Mouse (Mus musculus) embryonic facial prominence, embryonic 12.5 days (tissue): ENCODE data around the gene Wbp2nl. TPM values are rescaled to one million over a fixed set of nuclear protein-coding genes. Genes with fewer than 3 reads are reported as not detected.

Experiments
- ATAC-seq: fragments of 200-750 bp; cut with Nextera tagmentation; 2 replicates; pipeline ENCODE4 v1.8.0; 2017; ENCODE audit not compliant: insufficient number of reproducible peaks, insufficient read depth, low FRiP score, low TSS enrichment
- H3K27ac ChIP-seq: fragments of 300-500 bp; sonication (generic); 2 replicates; pipeline ENCODE4 v1.5.1; 2016; ENCODE audit warnings: mild to moderate bottlenecking
- H3K27me3 ChIP-seq: fragments of 300-500 bp; sonication (generic); 2 replicates; pipeline ENCODE4 v1.6.1; 2016; ENCODE audit warnings: mild to moderate bottlenecking, moderate library complexity
- H3K36me3 ChIP-seq: fragments of 300-500 bp; sonication (generic); 2 replicates; pipeline ENCODE4 v1.6.1; 2016; ENCODE audit warnings: mild to moderate bottlenecking
- H3K4me1 ChIP-seq: fragments of 300-500 bp; sonication (generic); 2 replicates; pipeline ENCODE4 v1.6.1; 2016
- H3K4me2 ChIP-seq: fragments of 300-500 bp; sonication (generic); replicated peaks from 2 replicates; pipeline ENCODE4 v1.6.1; 2016; ENCODE audit warnings: mild to moderate bottlenecking, moderate library complexity
- H3K4me3 ChIP-seq: fragments of 300-500 bp; sonication (generic); 2 replicates; pipeline ENCODE4 v1.5.1; 2016; ENCODE audit warnings: mild to moderate bottlenecking
- H3K9ac ChIP-seq: fragments of 300-500 bp; sonication (generic); 2 replicates; pipeline ENCODE4 v1.6.1; 2016; ENCODE audit warnings: mild to moderate bottlenecking, moderate library complexity
- H3K9me3 ChIP-seq: fragments of 300-500 bp; sonication (generic); 2 replicates; pipeline ENCODE4 v1.6.1; 2016; ENCODE audit warnings: mild to moderate bottlenecking, moderate library complexity
- WGBS: fragments of 180-500 bp; shearing (Covaris S2); methylation state at CpG from one replicate; pipeline ENCODE4 v1.1.7; 2016; 5-methylcytosine and 5-hydroxymethylcytosine counted together
- polyA plus RNA-seq: library from polyadenylated mRNA; unstranded; fragments of >200 nt; fragmentation: Nextera tagmentation; extraction: Ambion mirVana; gene quantifications from 2 replicates; pipeline ENCODE4 v1.2.1, GENCODE M21; 2016

Wbp2nl gene
- polyA plus RNA-seq, 1 experiment from 2014 or later = 0.12 TPM

DNA sequence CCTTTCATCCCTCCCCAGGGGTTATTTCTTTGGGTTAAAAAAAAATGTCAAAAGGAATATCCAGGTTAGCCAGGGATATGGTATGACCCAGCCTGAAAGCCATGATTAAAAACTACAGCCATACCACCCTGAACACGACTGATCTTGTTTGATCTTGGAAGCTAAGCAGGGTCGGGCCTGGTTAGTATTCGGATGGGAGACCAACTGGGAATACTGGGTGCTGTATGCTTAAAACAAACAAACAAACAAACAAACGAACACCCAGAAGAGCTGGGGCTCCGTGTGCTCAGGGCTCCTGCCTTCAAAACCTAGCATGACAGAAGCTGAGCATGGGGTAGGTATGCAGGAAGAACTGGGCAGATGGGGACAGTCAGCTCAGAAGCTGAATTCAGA lies 43.8 kb downstream of the Wbp2nl start:
- Histone ChIP-seq H3K36me3 (no peaks in the 10 kb centered on the region), H3K4me3 (no peak overlapping the region), H3K27ac (0 out of 2 replicates have a peak overlapping the region, but pooled peaks have one; percentile 67), H3K9me3 (no peaks in the 10 kb centered on the region), H3K27me3 (no peaks in the 10 kb centered on the region), H3K9ac (no peak overlapping the region), H3K4me2 (no peak overlapping the region), H3K4me1 (peaks cover 33% of the 10 kb centered on the region)
- 72% methylated on average over 5 of the region's 5 CpGs for WGBS
- ATAC-seq = no peak

- H3K9me3 ChIP-seq = no peaks in the 10 kb centered on the region
- H3K27ac ChIP-seq = no peak overlapping the region
- no peaks in the 10 kb centered on the region for H3K27me3 ChIP-seq
- 89% methylated on average over 27 of the region's 27 CpGs for WGBS
- peaks cover 10% of the 10 kb centered on the region for H3K36me3 ChIP-seq
- no peak overlapping the region for H3K9ac ChIP-seq
- no peak for ATAC-seq
- no peak overlapping the region for H3K4me3 ChIP-seq
- H3K4me2 ChIP-seq = no peak overlapping the region
- peaks cover 29% of the 10 kb centered on the region for H3K4me1 ChIP-seq
These were observed 44.9 kb downstream of the Wbp2nl start for GRCm38 (mm10) chr15:82343368-82344287.

DNA sequence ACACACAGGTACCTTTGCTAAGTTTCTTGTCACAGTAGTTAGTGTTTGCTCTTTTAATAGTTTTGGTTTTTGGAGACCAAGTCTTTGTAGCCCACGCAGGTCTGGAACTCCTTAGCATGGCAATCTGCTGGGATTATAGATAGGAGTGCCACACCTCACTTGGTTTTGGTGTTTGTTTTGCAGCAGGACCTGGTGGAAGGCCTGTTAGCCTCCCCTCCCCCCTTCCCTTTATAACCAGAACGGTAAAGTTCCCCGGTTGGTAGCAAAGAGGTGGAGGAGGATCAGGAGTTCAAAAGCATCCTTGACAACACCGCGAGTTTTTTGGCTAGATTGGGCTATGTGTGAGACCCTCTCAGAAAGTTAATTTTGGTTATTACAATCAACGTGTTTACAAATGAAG lies 46.2 kb downstream of the Wbp2nl start:
- H3K27ac ChIP-seq = no peak overlapping the region
- H3K36me3 ChIP-seq = peaks cover 24% of the 10 kb centered on the region
- no peak for ATAC-seq
- no peak overlapping the region for H3K4me2 ChIP-seq
- peaks cover 29% of the 10 kb centered on the region for H3K4me1 ChIP-seq
- WGBS = 91% methylated on average over 6 of the region's 6 CpGs
- H3K9me3 ChIP-seq = no peaks in the 10 kb centered on the region
- no peak overlapping the region for H3K9ac ChIP-seq
- H3K4me3 ChIP-seq = no peak overlapping the region
- no peaks in the 10 kb centered on the region for H3K27me3 ChIP-seq

DNA sequence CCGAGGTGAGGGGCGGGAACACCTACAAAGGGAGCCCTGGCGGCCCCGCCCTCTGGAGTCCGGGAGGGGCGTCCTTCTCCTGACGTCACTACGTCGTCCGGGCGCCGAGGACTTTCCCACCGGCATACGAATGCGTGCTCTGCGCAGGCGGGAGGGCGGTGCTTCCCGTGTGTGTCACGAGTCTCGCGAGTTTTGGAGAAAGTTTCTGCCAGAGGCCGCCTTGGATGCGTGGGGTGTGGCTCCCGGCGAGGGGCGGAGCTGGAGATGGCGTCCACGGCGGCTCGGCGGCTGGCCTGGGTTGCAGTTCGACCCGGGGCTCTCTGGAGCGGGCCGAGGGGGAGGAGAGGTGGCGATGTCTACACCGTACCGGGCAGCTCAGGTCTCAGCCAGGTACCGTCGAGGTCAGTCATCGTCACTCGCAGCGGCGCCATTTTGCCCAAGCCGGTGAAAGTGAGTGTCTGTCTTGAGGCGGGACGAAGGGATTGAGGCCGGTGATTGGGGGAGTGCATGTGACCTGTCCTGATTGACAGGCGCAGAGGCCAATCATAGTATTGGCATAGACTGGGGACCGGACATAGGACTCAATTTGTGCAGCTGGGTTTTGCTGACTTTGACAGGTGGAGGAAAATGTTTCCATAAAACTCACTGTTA lies 47.2 kb downstream of the Wbp2nl start:
- WGBS = under 1% methylated on average over 51 of the region's 51 CpGs
- H3K27me3 ChIP-seq = no peaks in the 10 kb centered on the region
- peak; percentile 95 for ATAC-seq

DNA sequence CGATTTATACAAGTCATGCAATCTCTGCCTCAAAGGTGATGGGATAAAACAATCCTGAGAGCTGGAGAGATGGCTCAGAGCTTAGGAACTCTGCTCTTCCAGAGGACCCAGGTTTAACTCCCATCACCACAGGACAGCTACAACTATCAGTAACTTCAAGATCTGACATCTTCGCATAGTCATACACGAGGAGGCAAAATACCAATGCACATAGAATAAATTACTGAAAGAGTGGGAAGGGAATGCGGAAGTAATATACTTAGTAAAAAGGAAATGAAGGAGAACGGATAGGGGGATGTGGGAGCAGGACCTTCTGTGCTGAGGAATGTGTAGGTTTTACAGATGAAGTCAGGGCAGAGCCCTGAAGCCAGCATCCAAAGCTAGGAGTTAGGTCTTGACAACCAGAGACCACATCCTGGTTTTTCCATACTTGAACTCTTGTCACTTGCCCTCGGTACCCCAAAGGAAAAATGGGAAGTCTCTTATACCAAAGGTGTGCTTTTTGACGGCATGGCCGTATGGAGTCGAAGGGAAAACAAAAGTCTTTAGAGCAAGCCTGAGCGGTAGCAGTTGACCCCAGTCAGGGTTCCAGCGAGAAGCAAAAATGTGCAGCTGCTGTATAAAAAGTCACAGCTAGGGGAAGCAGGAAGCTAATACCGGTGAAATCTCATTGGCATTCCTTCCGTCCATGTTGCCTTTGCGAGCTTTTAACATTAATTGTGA lies 48.0 kb downstream of the Wbp2nl start:
- Histone ChIP-seq H3K27ac (peak overlapping the region; percentile 76; the same call in 1 of the 2 replicates), H3K4me2 (peak overlapping the region; percentile 89), H3K9ac (peak overlapping the region; percentile 63), H3K36me3 (peaks cover 36% of the 10 kb centered on the region), H3K9me3 (no peaks in the 10 kb centered on the region), H3K27me3 (no peaks in the 10 kb centered on the region), H3K4me3 (peak overlapping the region; percentile 60), H3K4me1 (peaks cover 16% of the 10 kb centered on the region)
- 62% methylated on average over 14 of the region's 14 CpGs for WGBS
- no peak for ATAC-seq

More for the DNA sequence above, 47.2 kb downstream of the Wbp2nl start:
- H3K4me2 ChIP-seq = peak overlapping the region; percentile 89
- peak overlapping the region; percentile 63 for H3K9ac ChIP-seq
- peak overlapping the region; percentile 60 for H3K4me3 ChIP-seq
- H3K9me3 ChIP-seq = no peaks in the 10 kb centered on the region
- peak overlapping the region; percentile 76; the same call in 1 of the 2 replicates for H3K27ac ChIP-seq
- peaks cover 21% of the 10 kb centered on the region for H3K4me1 ChIP-seq
- H3K36me3 ChIP-seq = peaks cover 33% of the 10 kb centered on the region

DNA sequence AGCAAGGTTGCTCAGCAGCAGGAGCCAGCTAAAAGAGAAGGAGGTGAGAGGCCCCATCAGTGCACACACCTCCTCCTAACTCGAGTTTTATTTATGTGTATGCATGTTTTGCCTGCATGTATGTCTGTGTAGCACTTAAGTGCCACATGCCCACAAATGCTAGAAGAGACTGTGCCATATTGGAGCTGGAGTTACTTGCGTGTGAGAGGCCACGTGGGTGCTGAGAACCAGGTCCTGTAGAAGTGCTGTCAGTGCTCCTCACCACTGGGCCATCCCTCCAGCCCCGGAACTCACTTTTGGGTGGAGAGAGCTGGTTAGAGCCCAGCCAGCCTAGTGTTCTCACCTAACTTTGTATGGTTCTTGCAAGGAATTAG lies 48.5 kb downstream of the Wbp2nl start:
- no peak for ATAC-seq
- peaks cover 36% of the 10 kb centered on the region for H3K36me3 ChIP-seq
- H3K9me3 ChIP-seq = no peaks in the 10 kb centered on the region
- H3K9ac ChIP-seq = peak overlapping the region; percentile 63
- no peaks in the 10 kb centered on the region for H3K27me3 ChIP-seq
- peaks cover 13% of the 10 kb centered on the region for H3K4me1 ChIP-seq
- H3K4me3 ChIP-seq = peak overlapping the region; percentile 60; the same call in 1 of the 2 replicates
- H3K4me2 ChIP-seq = peak overlapping the region; percentile 89
- 80% methylated on average over 4 of the region's 4 CpGs for WGBS
- H3K27ac ChIP-seq = no peak overlapping the region

DNA sequence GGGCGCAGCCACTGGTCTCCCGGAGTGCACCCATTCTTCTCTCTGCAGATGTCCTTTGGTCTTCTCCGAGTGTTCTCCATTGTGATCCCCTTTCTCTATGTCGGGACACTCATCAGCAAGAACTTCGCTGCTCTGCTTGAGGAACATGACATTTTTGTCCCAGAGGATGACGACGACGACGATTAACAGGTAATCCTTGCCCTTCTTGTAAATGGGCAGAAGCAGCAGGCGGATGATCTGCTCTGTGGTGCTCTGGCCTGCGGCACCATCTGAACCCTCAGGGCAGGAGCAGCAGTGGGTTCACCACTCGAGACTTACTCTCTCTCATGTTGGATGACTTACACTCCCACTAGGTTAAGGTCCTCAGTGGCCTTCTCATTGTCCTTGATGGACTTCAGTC lies 49.1 kb downstream of the Wbp2nl start:
- ATAC-seq = no peak
- no peaks in the 10 kb centered on the region for H3K27me3 ChIP-seq
- H3K4me1 ChIP-seq = peaks cover 15% of the 10 kb centered on the region
- peaks cover 36% of the 10 kb centered on the region for H3K36me3 ChIP-seq
- no peak overlapping the region for H3K27ac ChIP-seq
- no peak overlapping the region for H3K4me3 ChIP-seq
- H3K9ac ChIP-seq = no peak overlapping the region
- 93% methylated on average over 12 of the region's 12 CpGs for WGBS
- no peak overlapping the region for H3K4me2 ChIP-seq
- no peaks in the 10 kb centered on the region for H3K9me3 ChIP-seq

GRCm38 (mm10) chr15:82348258-82348998 lies 49.7 kb downstream of the Wbp2nl start:
- Histone ChIP-seq H3K4me1 (peaks cover 20% of the 10 kb centered on the region), H3K4me3 (no peak overlapping the region), H3K36me3 (peaks cover 36% of the 10 kb centered on the region), H3K27ac (no peak overlapping the region), H3K4me2 (no peak overlapping the region), H3K9me3 (no peaks in the 10 kb centered on the region), H3K9ac (no peak overlapping the region), H3K27me3 (no peaks in the 10 kb centered on the region)
- ATAC-seq = no peak
- 89% methylated on average over 8 of the region's 8 CpGs for WGBS

GRCm38 (mm10) chr15:82348999-82349341 lies 50.2 kb downstream of the Wbp2nl start:
- Histone ChIP-seq H3K4me2 (no peak overlapping the region), H3K4me1 (peaks cover 20% of the 10 kb centered on the region), H3K27ac (no peak overlapping the region), H3K9me3 (no peaks in the 10 kb centered on the region), H3K4me3 (no peak overlapping the region), H3K27me3 (no peaks in the 10 kb centered on the region), H3K9ac (no peak overlapping the region), H3K36me3 (peaks cover 36% of the 10 kb centered on the region)
- WGBS = 93% methylated on average over 2 of the region's 2 CpGs
- no peak for ATAC-seq

DNA sequence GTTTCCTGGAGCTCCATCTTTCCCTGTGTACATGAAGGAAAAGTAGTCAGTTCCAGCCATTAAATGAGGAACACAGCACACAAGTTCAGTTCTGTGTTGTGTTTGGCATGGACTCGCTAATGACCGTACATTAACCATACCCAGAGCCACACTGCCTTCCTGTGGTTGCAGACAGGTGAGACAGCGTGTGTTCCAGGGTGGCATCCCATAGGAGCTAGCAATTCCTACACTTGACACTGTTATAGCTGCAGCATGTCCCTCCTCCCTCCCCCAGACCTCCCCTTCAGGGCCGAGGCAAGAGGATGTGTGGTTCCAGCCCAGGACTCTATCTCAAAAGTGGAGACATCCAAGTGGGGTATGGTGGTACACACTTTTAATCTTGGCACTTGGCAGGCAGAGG lies 51.6 kb downstream of the Wbp2nl start:
- H3K27ac ChIP-seq = no peak overlapping the region
- peaks cover 20% of the 10 kb centered on the region for H3K4me1 ChIP-seq
- no peaks in the 10 kb centered on the region for H3K27me3 ChIP-seq
- H3K36me3 ChIP-seq = peaks cover 36% of the 10 kb centered on the region
- 89% methylated on average over 4 of the region's 4 CpGs for WGBS
- no peak overlapping the region for H3K4me2 ChIP-seq
- no peak overlapping the region for H3K4me3 ChIP-seq
- no peak overlapping the region for H3K9ac ChIP-seq
- no peaks in the 10 kb centered on the region for H3K9me3 ChIP-seq
- no peak for ATAC-seq

DNA sequence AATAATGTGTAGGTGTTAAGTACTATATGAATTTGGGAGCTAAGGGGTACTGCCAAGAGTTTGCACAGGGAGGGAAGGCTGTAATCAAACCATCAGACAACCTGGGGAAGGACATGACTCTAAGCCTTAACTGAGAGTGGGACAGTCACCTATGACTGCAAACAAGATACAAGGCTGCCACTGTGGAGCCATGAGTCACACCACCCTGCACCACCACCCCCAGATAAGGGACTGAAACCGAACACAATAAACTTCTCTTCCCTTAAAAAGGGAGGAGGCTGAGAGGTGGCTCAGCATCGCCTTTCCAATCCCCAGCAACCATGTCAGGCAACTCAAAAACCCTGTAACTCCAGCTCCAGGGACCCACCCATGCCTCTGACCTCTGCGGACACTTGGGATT lies 52.7 kb downstream of the Wbp2nl start:
- Histone ChIP-seq H3K27me3 (no peaks in the 10 kb centered on the region), H3K4me3 (no peak overlapping the region), H3K36me3 (peaks cover 36% of the 10 kb centered on the region), H3K9ac (no peak overlapping the region), H3K4me2 (no peak overlapping the region), H3K9me3 (no peaks in the 10 kb centered on the region), H3K27ac (no peak overlapping the region), H3K4me1 (peaks cover 19% of the 10 kb centered on the region)
- WGBS = 92% methylated on average over 3 of the region's 3 CpGs
- no peak for ATAC-seq
